Mouse (Mus musculus) fat pad, adult 2 months (tissue): Measurements from ENCODE around the gene Fam163b.

ENCODE experiments used
- DNase-seq: peaks from one replicate; pipeline ENCODE4 v3.0.0-alpha.2; 2011; ENCODE audit warnings: low read depth, low spot score; ENCODE audit errors: extremely low read depth

Gene Fam163b

GRCm38 (mm10) chr2:27135935-27136334, 6.4 kb downstream of the Fam163b start:
- no peak for DNase-seq

GRCm38 (mm10) chr2:27128990-27129389, 13.3 kb downstream of the Fam163b start:
- no peak for DNase-seq

GRCm38 (mm10) chr2:27126496-27126895, 15.8 kb downstream of the Fam163b start:
- no peak for DNase-seq

- no peak for DNase-seq
Measured at GRCm38 (mm10) chr2:27125979-27126378, 16.3 kb downstream of the Fam163b start.

GRCm38 (mm10) chr2:27123121-27123520, 19.2 kb downstream of the Fam163b start:
- DNase-seq = no peak

- DNase-seq = no peak
Measured at GRCm38 (mm10) chr2:27122578-27122977, 19.7 kb downstream of the Fam163b start.

- no peak for DNase-seq
Measured at GRCm38 (mm10) chr2:27121626-27122355, 20.5 kb downstream of the Fam163b start.

- DNase-seq = no peak
Measured at GRCm38 (mm10) chr2:27120241-27120641, 22.1 kb downstream of the Fam163b start.

- DNase-seq = no peak
Measured at GRCm38 (mm10) chr2:27119766-27120165, 22.5 kb downstream of the Fam163b start.

- no peak for DNase-seq
Measured at GRCm38 (mm10) chr2:27118452-27118851, 23.8 kb downstream of the Fam163b start.

- no peak for DNase-seq
Measured at GRCm38 (mm10) chr2:27114169-27114568, 28.1 kb downstream of the Fam163b start.

GRCm38 (mm10) chr2:27112585-27112984, 29.7 kb downstream of the Fam163b start:
- DNase-seq = no peak

- DNase-seq = no peak
Measured at GRCm38 (mm10) chr2:27109052-27109451, 33.2 kb downstream of the Fam163b start.

- DNase-seq = no peak
Measured at GRCm38 (mm10) chr2:27108144-27108543, 34.1 kb downstream of the Fam163b start.

GRCm38 (mm10) chr2:27106816-27107215, 35.5 kb downstream of the Fam163b start:
- no peak for DNase-seq

GRCm38 (mm10) chr2:27103554-27103953, 38.7 kb downstream of the Fam163b start:
- no peak for DNase-seq

GRCm38 (mm10) chr2:27097776-27098175, 44.5 kb downstream of the Fam163b start:
- no peak for DNase-seq

GRCm38 (mm10) chr2:27097241-27097656, 45.0 kb downstream of the Fam163b start:
- no peak for DNase-seq

- DNase-seq = no peak
Measured at GRCm38 (mm10) chr2:27096341-27096981, 45.8 kb downstream of the Fam163b start.

- DNase-seq = no peak
Measured at GRCm38 (mm10) chr2:27095178-27095577, 47.1 kb downstream of the Fam163b start.

- no peak for DNase-seq
Measured at GRCm38 (mm10) chr2:27089238-27089637, 53.1 kb downstream of the Fam163b start.

GRCm38 (mm10) chr2:27088700-27089099, 53.6 kb downstream of the Fam163b start:
- DNase-seq = no peak
